Mouse (Mus musculus): Measurements from ENCODE around the gene S100a4.
A peak's percentile ranks its signal among the peaks of the same experiment; 100 is the strongest.

Gene S100a4

DNA sequence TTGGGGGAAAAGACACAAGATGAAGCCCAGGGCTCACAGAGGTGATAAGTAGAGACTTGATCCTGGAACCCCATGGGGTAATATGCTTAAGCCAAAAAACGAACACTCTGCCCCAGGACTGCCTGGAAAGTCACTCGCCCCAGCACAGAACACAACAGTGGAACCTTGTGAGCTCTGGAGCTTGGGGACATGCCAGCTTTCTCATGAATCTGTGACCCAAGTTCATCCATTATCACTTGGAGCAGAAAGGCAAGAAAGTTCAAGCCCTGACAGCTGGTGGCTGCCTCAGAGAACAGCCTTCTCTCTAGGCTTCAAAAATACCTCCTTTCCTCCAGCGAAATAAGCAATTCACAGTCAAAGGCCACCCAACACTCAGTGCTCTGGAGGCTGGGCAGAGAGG is 4.2 kb upstream of the S100a4 start:
- no peak for DNase-seq (ENCODE audit: low read depth, low spot score)

DNA sequence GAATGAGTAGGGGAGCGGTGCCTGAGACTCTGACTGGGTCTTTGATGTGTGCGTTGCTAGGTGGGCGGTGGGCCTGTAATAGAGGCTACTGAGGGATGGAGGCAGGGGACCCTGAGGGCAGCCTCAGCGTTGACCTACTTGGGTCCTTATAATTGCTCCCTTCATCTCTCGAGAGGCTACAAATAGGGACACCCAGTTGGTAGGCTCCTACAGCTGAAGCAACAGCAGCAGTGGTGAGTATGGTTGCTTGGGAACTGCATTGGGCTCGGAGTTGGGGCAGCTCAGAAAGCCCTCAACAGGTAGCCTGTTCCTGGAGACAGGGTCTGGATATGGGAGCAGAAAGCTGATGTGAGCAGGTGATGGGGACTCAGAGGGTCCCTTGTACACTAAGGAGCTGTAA is 3.5 kb upstream of the S100a4 start:
- DNase-seq (ENCODE audit: low read depth, low spot score) = no peak

DNA sequence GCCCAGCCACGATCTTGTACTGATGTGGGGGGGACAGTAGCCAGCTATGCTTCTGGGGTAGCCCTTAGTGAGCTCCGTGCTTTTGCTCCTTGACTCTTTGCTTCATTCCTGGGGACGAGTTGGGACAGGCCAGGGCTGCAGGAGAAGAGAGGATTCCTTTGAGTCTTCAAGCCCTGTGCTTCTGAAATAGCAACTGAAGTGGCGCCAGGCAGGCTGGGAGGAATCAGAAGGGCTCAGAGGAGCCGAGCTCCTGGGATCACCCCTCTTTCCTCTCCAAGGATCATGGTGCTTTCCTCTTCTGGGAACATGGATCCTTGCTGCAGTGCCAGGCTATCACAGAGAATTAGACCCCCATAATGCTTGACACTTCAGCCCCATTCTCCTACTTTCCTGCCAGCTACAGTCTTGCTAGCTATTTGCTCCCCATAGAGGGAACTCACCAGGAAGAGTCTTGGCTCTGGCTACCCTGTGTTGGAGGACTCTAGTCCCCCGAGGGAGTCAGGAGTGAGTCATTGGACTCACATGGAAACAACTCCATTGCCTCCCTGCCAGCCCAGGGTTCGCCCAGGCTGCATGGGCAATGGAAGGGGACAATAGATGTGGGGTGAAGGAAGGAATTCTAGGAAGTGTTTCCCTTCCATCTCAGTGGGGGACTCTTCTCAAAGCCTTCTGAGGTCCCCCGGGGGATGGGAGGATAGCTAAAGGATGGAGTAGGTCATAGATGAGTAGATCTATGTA is 2.9 kb upstream of the S100a4 start:
- no peak for DNase-seq (ENCODE audit: low read depth, low spot score)

DNA sequence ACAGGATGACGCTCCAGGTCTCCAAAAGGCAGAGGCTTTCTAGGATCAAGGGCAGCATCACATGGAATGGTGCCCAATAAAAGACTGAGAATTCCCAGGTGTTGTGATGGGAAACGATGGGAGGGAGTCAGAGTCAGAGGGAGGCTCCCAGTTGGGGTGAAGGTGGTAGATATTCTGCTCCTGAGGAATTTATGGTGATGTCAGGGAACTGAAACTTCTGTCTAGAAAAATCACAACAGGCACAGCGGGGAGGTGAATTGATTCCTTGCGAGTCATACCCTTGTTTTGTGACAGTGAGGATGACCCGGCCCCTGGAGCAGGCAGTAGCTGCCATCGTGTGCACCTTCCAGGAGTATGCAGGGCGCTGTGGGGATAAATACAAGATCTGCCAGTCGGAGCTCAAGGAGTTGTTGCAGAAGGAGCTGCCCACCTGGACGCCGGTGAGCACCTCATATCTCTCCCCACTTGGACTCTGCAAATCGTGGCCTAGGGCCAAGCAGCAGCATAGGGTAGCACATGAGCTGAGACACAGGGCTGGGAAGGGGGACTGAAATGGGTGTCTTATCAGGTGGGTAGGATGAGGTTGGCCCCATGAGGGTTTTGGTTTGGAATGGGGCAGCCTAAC is 2.0 kb upstream of the S100a4 start, which contains the start of gene Gm42674:
Gm42674 (plus strand) TSS at position 419 of the 625 bp plus-strand sequence.
- DNase-seq (ENCODE audit: low read depth, low spot score) = no peak

DNA sequence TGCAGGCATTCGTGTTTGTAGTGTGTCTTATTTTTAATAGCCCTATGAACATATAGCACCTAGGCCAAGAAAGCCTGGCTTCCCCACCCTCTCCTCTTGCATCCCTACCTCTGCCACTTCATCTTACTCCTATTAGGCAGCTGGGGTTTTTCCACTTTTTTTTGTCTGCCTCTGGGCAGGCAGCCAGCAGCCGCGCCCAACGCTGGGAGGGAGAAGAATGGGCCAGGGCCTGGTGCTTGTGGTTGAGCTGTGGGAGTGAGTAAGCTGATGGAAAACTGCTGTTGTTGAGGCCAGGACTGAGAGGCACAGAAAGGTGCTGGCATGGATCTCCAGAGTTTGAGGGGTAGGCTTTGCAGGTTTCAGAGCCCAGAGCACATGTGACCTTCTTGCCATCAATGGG is 845 bp downstream of the S100a4 start:
- peak; percentile 50 for DNase-seq (ENCODE audit: low read depth, low spot score)

DNA sequence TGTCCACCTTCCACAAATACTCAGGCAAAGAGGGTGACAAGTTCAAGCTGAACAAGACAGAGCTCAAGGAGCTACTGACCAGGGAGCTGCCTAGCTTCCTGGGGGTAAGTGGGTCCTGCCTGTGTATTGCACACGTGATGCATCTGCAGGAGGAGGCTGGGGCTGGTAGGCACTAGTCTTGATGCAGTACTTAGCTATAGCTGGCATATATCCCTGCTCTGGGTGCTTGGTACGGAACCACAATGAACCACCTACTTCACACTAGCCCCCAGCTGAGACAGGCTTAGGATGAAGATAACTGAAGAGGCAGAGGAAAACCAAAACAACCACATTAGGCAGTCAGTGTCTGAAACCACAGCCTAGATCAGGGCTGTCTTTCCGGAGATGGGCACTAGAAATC is 1.5 kb downstream of the S100a4 start:
- no peak for DNase-seq (ENCODE audit: low read depth, low spot score)

DNA sequence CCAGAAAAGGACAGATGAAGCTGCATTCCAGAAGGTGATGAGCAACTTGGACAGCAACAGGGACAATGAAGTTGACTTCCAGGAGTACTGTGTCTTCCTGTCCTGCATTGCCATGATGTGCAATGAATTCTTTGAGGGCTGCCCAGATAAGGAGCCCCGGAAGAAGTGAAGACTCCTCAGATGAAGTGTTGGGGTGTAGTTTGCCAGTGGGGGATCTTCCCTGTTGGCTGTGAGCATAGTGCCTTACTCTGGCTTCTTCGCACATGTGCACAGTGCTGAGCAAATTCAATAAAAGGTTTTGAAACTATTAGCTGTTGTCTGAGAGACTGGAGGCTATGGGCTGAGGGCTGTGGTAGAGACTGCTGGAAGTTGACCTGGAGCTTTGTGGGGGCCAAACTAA is 2.2 kb downstream of the S100a4 start:
- no peak for DNase-seq (ENCODE audit: low read depth, low spot score)

DNA sequence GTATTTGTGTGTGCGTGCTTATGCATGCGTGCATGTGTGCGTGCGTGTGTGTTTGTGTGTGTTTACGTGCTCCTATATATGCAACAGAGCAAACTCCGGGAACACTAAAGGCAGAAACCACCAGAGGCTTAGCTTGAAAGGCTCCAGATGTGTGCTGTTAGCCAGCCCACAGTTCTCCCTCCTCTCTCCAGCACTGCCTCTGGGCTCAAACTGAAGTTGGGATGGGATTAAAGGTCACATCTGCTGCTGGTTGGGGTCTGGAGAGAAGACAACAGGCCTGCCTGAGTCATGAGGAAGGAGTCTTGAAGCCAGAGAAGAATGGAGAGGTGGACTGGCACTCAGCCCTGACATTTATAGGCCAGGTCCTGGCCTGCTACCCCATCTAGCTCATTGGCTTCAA is 2.6 kb downstream of the S100a4 start:
- DNase-seq (ENCODE audit: low read depth, low spot score) = no peak

DNA sequence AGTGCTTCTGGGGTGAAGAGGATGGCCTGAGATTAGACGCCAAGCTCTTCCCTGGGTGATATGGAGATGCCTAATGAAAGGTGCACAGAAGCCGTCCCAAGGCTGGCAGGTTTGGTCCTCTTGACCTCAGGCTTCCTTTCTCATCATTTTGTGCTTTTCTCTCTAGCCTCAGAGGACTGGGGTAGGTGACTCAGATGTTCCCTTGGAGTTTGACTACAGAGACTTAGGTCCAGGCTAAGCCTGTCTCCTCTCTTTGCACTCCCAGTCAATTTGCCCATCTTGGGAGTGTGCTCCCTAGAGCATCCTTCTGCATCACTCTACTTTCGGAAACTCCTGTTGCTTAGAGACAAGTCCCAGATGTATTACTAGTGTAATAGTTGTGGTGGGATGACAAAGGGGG is 3.8 kb downstream of the S100a4 start:
- DNase-seq (ENCODE audit: low read depth, low spot score) = no peak

DNA sequence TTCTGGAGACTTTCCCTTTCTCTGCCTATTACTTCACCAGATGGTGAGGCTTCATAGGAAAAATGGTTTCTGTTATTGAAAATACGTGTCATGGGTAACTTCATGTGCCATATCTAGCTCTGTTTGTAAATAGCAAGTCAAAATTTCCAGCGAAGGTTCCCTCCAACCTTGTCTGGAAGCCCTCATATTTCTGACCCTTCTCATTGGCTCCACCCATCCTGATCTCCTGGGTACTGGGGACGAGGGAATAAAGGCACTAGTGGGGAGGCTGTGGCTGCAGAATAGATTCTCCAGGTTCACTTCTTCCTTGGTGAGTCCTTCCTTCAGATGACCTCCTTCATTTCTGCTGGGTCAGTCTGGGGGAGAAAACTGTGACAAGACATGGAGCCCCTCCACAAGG is 4.7 kb downstream of the S100a4 start, which contains the start of gene S100a5:
S100a5 (plus strand) TSS at position 301 of the 400 bp plus-strand sequence.
- DNase-seq (ENCODE audit: low read depth, low spot score) = no peak

DNA sequence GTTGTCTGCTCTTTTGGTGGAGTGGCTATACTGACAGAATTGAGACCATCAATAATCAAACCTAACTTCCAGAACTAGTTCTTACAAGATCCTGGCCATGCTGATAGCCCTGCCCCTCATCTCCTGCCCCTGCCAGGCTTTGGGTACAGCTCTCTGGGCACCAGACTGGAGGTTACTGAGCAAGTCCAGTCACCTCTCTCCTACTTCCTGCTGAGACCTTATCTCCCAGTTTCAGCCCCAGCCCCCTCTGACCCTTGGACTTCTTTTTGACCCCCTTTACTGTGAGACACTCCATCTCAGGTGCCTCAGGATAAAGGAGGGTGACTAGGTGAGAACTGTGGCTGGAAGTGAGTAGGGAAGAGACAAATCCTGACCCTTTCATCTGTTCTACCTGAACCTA is 5.5 kb downstream of the S100a4 start:
- no peak for DNase-seq (ENCODE audit: low read depth, low spot score)

DNA sequence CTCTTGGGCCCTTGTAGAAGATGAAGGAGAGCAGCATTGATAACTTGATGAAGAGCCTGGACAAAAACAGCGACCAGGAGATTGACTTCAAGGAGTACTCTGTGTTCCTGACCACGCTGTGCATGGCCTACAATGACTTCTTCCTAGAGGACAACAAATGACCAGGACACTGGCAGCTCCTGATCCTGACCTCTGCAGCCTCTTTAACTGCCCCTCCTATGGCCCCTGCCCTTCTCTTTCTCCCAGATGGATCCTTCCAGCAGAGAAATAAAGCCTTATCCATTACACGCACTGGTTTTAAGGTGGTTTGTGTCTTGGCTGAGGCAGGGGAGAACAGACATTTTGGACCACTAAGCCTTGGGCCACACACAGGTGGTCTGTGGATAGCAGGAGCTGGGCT is 7.9 kb downstream of the S100a4 start:
- DNase-seq (ENCODE audit: low read depth, low spot score) = no peak

DNA sequence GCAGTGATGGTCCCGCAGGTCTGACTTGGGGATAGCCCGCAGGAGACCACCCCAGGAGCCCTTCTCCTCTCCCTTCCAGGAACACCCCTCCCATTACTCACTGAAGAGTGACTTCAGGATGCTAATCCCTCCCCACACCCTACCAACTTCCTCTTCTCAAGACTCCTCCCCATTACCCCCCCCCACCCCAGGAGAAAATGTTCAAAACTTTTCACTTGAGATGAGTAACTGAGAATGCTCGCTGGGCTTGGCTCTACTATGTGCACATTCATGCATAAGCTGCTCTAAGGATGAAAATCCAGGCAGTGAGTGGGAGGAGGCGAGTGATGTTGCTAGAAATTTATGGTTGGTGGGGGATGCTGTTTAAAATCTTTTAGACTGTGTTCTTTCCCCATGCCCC is 8.5 kb downstream of the S100a4 start:
- DNase-seq (ENCODE audit: low read depth, low spot score) = no peak

DNA sequence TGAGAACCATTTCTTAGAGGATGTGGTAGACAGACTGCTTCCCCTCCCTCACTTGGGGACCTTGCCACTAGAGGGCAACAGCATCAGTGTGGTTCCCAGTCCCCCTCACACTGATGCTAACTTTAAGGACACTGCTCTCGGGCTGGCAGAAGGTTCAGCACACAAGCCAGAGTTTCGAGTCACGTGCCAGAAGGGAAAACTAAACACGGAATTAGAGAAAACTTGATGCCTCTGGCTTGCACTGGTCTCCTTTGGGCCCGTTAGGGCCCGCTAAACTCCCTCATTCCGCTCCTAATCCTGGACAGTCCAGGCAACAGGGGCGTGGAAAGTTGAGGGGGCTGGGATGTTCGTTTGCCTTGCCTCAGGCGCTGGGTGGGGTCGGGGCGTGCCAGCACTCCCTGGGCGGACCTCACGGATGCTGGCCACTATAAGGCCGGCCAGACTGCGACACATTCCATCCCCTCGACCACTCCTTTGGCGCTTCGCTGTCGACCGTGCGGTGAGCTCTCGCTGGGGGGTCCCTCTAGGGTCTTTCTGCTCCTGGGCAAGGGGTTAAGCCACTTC is 9.2 kb downstream of the S100a4 start, which contains the start of gene S100a6:
S100a6 (plus strand) TSS at position 155 of the 564 bp plus-strand sequence.
- DNase-seq (ENCODE audit: low read depth, low spot score) = peak; percentile 86

DNA sequence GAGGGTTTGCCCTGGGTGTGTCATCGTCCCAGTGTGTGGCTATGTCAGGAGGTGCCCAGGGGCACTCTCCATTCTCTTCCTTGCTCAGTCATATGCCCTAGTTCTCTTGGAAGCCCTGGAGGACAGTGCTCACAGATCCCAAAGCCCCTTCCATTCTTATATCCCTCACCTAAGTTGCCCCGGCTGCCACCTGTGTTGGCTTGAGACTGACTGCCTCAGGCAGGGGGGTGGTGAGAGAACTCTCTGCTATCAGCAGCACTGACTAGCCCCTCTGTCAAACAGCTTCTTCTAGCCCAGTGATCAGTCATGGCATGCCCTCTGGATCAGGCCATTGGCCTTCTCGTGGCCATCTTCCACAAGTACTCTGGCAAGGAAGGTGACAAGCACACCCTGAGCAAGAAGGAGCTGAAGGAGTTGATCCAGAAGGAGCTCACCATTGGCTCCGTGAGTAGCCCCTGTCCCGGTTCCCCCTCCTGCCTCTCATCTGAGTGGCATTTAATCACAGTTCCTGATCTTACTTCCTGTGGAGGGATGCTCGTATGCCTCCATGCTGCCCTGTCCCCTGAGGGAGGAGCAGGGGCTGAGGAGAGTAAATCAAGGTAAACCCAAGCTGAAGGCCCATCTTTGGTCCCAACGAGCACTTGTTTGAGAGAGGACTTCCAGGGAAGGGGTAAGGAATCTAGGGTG is 10.0 kb downstream of the S100a4 start:
- DNase-seq (ENCODE audit: low read depth, low spot score) = no peak

DNA sequence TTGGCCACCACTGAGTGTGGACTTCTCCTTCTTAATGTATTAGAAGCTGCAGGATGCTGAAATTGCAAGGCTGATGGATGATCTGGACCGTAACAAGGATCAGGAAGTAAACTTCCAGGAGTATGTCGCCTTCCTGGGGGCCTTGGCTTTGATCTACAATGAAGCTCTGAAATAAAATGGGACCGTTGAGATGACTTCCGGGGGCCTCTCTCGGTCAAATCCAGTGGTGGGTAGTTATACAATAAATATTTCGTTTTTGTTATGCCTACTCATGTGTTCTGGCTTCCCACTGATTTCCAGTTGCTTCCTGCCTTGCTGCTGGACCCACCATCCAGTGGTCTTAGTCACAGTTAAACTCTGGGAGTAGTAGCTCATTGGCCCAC is 10.6 kb downstream of the S100a4 start:
- DNase-seq (ENCODE audit: low read depth, low spot score) = no peak

DNA sequence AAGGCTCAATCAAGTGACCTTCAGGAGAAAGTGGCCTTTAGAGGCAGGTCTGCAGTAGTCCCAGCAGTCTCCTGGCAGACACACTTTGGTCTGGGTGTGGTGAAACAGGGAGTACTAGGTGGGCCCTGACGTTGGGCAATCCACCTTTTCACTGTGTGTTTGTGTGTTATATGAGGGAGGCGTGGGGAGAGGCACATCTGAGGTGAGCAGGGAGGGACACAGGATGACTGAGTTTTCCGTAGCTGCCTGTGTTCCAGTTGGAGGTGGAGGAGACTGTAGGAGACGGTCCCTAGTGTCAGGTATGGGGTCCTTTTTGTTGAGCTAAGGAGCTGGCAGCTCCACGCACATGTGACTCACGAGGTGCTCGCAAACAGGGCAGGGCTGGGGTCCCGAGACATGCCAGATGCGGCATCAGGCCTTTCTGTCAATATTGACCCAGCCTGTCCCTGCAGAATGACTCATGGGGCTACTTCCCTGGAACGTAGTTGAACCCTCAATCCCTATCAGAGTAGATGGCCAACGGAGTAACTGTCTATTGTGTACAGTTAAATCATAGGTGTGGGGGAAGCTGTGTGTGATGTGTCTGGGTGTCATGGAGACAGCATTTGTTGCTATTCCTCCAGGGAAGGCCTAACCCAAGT is 11.2 kb downstream of the S100a4 start:
- DNase-seq (ENCODE audit: low read depth, low spot score) = no peak

DNA sequence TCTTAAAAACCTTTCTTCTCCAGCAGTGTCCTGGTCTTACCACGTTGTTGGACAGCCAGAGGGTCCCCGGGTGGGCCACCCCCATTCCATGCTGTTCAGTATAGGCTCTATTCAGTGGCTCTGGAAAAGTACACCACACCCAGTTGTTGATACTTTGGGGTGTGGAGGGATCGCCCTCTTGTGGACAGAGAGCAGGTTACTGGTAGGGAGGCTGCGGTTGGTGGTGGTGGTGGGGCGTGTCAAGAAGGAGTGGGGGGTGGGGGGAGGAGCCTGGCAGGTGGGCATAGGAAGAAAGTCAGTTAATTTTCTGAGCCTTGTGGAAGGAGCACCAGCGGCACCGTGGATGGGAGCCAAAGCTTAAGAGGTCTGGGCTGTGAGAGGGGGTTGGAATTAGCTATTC is 11.8 kb downstream of the S100a4 start:
- DNase-seq (ENCODE audit: low read depth, low spot score) = peak; percentile 83

DNA sequence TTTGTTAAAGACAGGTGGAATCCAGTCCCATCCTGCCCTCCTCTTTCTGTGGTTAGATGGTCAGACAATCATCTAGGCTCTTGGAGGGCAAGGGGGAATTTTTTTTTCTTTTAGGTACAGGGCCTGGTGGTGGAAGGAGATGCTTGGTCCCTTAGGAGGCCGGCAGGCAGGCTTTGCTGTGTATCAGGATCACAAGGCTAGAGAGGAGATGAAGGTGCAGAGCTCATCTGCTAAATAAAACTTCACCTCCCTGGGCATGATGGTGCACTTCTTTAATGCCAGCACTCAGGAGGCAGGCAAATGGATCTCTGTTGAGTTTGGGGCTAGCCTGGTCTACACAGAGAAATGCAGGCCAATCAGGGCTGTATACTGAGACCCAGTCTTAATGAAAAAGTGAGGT is 12.3 kb downstream of the S100a4 start:
- no peak for DNase-seq (ENCODE audit: low read depth, low spot score)

DNA sequence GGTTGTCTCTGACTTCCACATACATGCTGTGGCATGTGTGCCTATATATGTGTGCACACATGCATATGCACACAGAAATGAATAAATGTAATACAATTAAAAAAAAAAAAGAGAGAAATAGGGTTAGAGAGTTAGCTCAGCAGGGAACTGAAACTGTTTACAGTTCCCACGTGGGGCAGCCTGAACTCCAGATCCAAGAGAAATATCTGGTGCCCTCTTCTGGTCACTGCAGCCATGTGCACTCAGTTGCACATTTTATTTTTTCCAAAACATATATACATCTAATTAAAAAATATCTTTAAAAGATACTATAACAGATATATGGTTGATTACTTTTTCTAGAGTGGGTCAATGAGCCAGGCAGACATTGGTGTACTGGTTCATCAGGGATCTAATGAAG is 14.0 kb downstream of the S100a4 start:
- DNase-seq (ENCODE audit: low read depth, low spot score) = peak; percentile 35

DNA sequence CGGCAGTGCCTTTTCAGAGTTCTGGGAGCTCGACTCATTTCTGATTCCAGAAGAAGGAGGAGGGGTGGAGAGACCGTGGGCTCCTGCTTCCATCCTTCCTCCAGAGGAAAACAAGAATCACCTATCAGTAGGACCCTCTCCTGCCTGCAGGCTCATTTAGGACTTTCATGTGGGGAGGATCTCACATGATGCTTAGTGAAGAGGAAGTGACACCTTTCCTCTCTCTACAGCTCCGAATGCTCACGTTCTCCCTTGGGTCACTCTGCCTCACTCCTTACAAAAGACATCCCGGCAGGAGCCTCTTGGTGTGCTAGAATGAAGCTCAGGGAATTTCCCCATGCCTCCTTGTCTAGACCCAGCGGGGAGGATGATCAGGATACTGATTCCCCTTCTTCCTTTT is 18.0 kb downstream of the S100a4 start:
- no peak for DNase-seq (ENCODE audit: low read depth, low spot score)
